Mouse (Mus musculus) cerebellum, postnatal 14 days (tissue): ENCODE measurements around the gene Iffo1.

Experiments used
- DNase-seq, 2 experiments: peaks; one replicate each; pipeline ENCODE4 v3.0.0; 2021; ENCODE audit warnings: mixed read lengths in 2 of 2

Gene Iffo1

GRCm38 (mm10) chr6:125143128-125143527, 1.9 kb upstream of the Iffo1 start:
- DNase-seq: no peak

GRCm38 (mm10) chr6:125143904-125144303, 1.1 kb upstream of the Iffo1 start:
- DNase-seq: no peak

GRCm38 (mm10) chr6:125145479-125145951, 474 bp downstream of the Iffo1 start:
- peak; percentile 60 to 66 for DNase-seq

- DNase-seq: no peak
These were observed 1.1 kb downstream of the Iffo1 start for GRCm38 (mm10) chr6:125146148-125146547.

- DNase-seq: peak; percentile 53 to 55
These were observed 1.8 kb downstream of the Iffo1 start for GRCm38 (mm10) chr6:125146797-125147196.

GRCm38 (mm10) chr6:125147329-125147728, 2.3 kb downstream of the Iffo1 start:
- no peak for DNase-seq

GRCm38 (mm10) chr6:125148251-125148925, 3.3 kb downstream of the Iffo1 start:
- DNase-seq: no peak

- DNase-seq: peak; percentile 46 to 67
These were observed 4.0 kb downstream of the Iffo1 start for GRCm38 (mm10) chr6:125148926-125149568.

- DNase-seq: no peak
These were observed 4.5 kb downstream of the Iffo1 start for GRCm38 (mm10) chr6:125149569-125149950.

- DNase-seq: no peak
These were observed 7.4 kb downstream of the Iffo1 start for GRCm38 (mm10) chr6:125152212-125153017.

GRCm38 (mm10) chr6:125153018-125153389, 8.0 kb downstream of the Iffo1 start:
- no peak for DNase-seq

GRCm38 (mm10) chr6:125153682-125154081, 8.6 kb downstream of the Iffo1 start:
- DNase-seq: no peak

- peak; percentile 47 to 56 for DNase-seq
These were observed 9.5 kb downstream of the Iffo1 start for GRCm38 (mm10) chr6:125154550-125154949.

GRCm38 (mm10) chr6:125155262-125155661, 10.2 kb downstream of the Iffo1 start:
- no peak for DNase-seq

GRCm38 (mm10) chr6:125156491-125156890, 11.4 kb downstream of the Iffo1 start:
- DNase-seq: no peak

GRCm38 (mm10) chr6:125156903-125157614, 12.0 kb downstream of the Iffo1 start:
- no peak for DNase-seq

- DNase-seq: no peak
These were observed 14.0 kb downstream of the Iffo1 start for GRCm38 (mm10) chr6:125158944-125159492.

GRCm38 (mm10) chr6:125159773-125160557, 14.9 kb downstream of the Iffo1 start:
- no peak for DNase-seq

GRCm38 (mm10) chr6:125160558-125160853, 15.5 kb downstream of the Iffo1 start:
- no peak for DNase-seq

GRCm38 (mm10) chr6:125160854-125161760, 16.1 kb downstream of the Iffo1 start:
- DNase-seq: peak in 1 of 2 experiments; percentile 47

- DNase-seq: peak; percentile 78 to 85
These were observed 16.9 kb downstream of the Iffo1 start for GRCm38 (mm10) chr6:125161971-125162370.
